Mouse (Mus musculus) spleen, adult 2 months (tissue): ENCODE results near the gene Mmp14.

ENCODE experiments used
- CTCF ChIP-seq: fragments of 200-500 bp; IDR thresholded peaks from 2 replicates; pipeline ENCODE4 v1.5.1; 2011; ENCODE audit warnings: mild to moderate bottlenecking, inconsistent platforms; ENCODE audit not compliant: insufficient read depth, insufficient read length, insufficient replicate concordance; ENCODE audit errors: extremely low read depth
- POLR2A ChIP-seq: fragments of 200-500 bp; IDR thresholded peaks from 2 replicates; pipeline ENCODE4 v1.6.1; 2011; ENCODE audit warnings: low read depth, low read length, inconsistent platforms

- TF ChIP-seq POLR2A: no peak
- TF ChIP-seq CTCF: no peak
These were observed 33.4 kb upstream of the Mmp14 start for GRCm38 (mm10) chr14:54397872-54398527.
